Mouse (Mus musculus) limb, embryonic 12.5 days (tissue): ENCODE data around the gene Sohlh2. TPM values are rescaled to one million over a fixed set of nuclear protein-coding genes. Genes with fewer than 3 reads are reported as not detected.
A peak's percentile ranks its signal among the peaks of the same experiment; 100 is the strongest.

Experiments used
- ATAC-seq: fragments of 200-750 bp; cut with Nextera tagmentation; 2 replicates; pipeline ENCODE4 v1.8.0; 2017; ENCODE audit warnings: low read depth, moderate TSS enrichment; ENCODE audit not compliant: insufficient number of reproducible peaks, insufficient read depth, low FRiP score, low TSS enrichment
- H3K27ac ChIP-seq: fragments of 300-500 bp; sonication (generic); 2 replicates; pipeline ENCODE4 v1.5.1; 2016; ENCODE audit warnings: mild to moderate bottlenecking, moderate library complexity
- H3K27me3 ChIP-seq: fragments of 300-500 bp; sonication (generic); 2 replicates; pipeline ENCODE4 v1.6.1; 2016; ENCODE audit warnings: mild to moderate bottlenecking, moderate library complexity
- H3K36me3 ChIP-seq: fragments of 300-500 bp; sonication (generic); 2 replicates; pipeline ENCODE4 v1.6.1; 2016; ENCODE audit warnings: mild to moderate bottlenecking, moderate library complexity
- H3K4me1 ChIP-seq: fragments of 300-500 bp; sonication (generic); replicated peaks from 2 replicates; pipeline ENCODE4 v1.6.1; 2016
- H3K4me2 ChIP-seq: fragments of 300-500 bp; sonication (generic); 2 replicates; pipeline ENCODE4 v1.6.1; 2016; ENCODE audit warnings: mild to moderate bottlenecking, moderate library complexity
- H3K4me3 ChIP-seq: fragments of 300-500 bp; sonication (generic); replicated peaks from 2 replicates; pipeline ENCODE4 v1.5.1; 2016; ENCODE audit warnings: mild to moderate bottlenecking
- H3K9ac ChIP-seq: fragments of 300-500 bp; sonication (generic); replicated peaks from 2 replicates; pipeline ENCODE4 v1.6.1; 2016; ENCODE audit warnings: mild to moderate bottlenecking, moderate library complexity
- H3K9me3 ChIP-seq: fragments of 300-500 bp; sonication (generic); 2 replicates; pipeline ENCODE4 v1.6.1; 2016; ENCODE audit warnings: mild to moderate bottlenecking, moderate library complexity
- WGBS: fragments of 180-500 bp; shearing (Covaris S2); methylation state at CpG from one replicate; pipeline ENCODE4 v1.1.7; 2016; 5-methylcytosine and 5-hydroxymethylcytosine counted together
- polyA plus RNA-seq: library from polyadenylated mRNA; unstranded; fragments of >200 nt; fragmentation: Nextera tagmentation; extraction: Ambion mirVana; gene quantifications from 2 replicates; pipeline ENCODE4 v1.2.1, GENCODE M21; 2016

Sohlh2 gene
- polyA plus RNA-seq, result not detected in 2 replicates

GRCm38 (mm10) chr3:55181766-55182165 lies at the start of gene Sohlh2:
Gene Sohlh2 (plus strand): TSS chr3:55182028.
- Histone ChIP-seq H3K9me3 (peaks cover 8% of the 10 kb centered on the region; the same call in 1 of the 2 replicates), H3K36me3 (no peaks in the 10 kb centered on the region), H3K4me3 (no peak within 1 kb of the TSS), H3K4me1 (no peaks in the 10 kb centered on the region; the same call in 1 of the 2 replicates), H3K27ac (no peak within 1 kb of the TSS), H3K27me3 (peaks cover 3% of the 10 kb centered on the region; the same call in 1 of the 2 replicates), H3K4me2 (no peak within 1 kb of the TSS), H3K9ac (no peak within 1 kb of the TSS)
- WGBS, result 92% methylated on average over 22 of the region's 22 CpGs
- no peak for ATAC-seq

DNA sequence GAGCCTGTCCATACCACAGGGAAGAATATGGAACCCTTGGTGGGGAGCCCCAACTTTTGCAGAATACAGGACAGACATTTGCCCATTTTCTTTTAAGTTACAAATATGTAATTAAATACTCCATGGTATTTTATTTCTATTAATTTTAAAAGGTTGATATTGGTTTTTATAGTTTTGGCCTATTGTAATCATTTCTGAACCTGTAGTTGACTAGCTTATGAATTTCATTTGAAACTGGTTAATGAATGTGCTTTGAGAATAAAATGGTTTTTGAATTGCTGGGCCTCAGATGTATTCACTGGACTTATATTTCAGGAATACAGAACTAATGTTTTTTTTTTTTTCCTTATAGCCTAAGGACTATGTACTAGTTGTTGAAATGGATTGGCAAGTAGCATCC lies 44.8 kb upstream of the Sohlh2 start, which contains the start of gene Ccdc169:
TSS of gene Ccdc169 (plus strand) at position 301 of the 400 bp plus-strand sequence.
- H3K4me2 ChIP-seq, result no peak within 1 kb of the TSS
- no peaks in the 10 kb centered on the region for H3K4me1 ChIP-seq
- peaks cover 69% of the 10 kb centered on the region for H3K36me3 ChIP-seq
- H3K9ac ChIP-seq, result no peak within 1 kb of the TSS
- no peaks in the 10 kb centered on the region for H3K27me3 ChIP-seq
- no peaks in the 10 kb centered on the region for H3K9me3 ChIP-seq
- H3K4me3 ChIP-seq, result no peak within 1 kb of the TSS
- no peak within 1 kb of the TSS for H3K27ac ChIP-seq
- ATAC-seq, result no peak

DNA sequence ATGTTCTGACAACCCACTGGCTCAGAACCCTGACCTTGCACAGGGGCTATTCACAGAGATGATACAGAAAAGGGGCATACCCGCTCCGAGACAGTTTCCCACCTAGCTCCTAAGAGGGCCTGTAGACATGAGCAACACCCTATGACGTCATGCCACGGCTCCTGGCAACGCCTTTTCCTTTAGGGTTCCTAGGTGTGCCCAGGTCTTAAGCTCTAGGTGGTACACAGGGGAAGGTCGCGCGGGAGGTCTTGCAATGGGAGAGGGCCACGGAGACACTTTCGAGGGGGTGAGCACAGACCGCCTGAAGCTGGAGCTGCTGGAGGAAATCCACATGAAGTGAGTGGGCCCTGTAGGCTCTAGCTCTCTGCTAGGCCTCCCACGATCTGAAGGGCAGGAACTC lies 42.0 kb upstream of the Sohlh2 start:
- ATAC-seq, result no peak
- no peaks in the 10 kb centered on the region for H3K27me3 ChIP-seq
- 92% methylated on average over 12 of the region's 12 CpGs for WGBS
- no peaks in the 10 kb centered on the region for H3K9me3 ChIP-seq
- no peak overlapping the region for H3K4me2 ChIP-seq
- no peaks in the 10 kb centered on the region for H3K4me1 ChIP-seq
- no peak overlapping the region for H3K27ac ChIP-seq
- H3K9ac ChIP-seq, result no peak overlapping the region
- no peak overlapping the region for H3K4me3 ChIP-seq
- peaks cover 43% of the 10 kb centered on the region for H3K36me3 ChIP-seq

DNA sequence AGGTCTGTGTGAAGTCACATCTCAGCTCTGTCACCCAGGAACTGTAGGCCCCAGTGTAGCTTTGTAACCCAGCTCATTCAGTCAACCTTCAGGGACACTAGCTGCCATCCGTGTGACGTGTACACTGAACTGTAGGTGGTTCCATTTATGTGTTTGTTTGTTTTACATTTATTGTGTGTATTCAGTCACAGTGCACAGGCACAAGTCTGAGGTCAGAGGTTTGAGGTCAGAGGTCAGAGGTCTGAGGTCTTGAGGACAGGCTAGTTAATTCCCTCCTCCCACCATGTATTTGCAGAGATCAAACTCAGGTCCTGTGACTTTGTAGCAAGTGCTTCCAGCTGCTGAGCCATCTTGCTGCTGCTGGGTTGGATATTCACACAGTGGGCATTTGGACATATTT lies 40.4 kb upstream of the Sohlh2 start:
- Histone ChIP-seq H3K4me2 (no peak overlapping the region), H3K4me1 (no peaks in the 10 kb centered on the region), H3K9me3 (no peaks in the 10 kb centered on the region), H3K9ac (no peak overlapping the region), H3K27ac (no peak overlapping the region), H3K36me3 (peaks cover 27% of the 10 kb centered on the region), H3K27me3 (no peaks in the 10 kb centered on the region), H3K4me3 (no peak overlapping the region)
- no peak for ATAC-seq
- 74% methylated on average over 2 of the region's 2 CpGs for WGBS

- Histone ChIP-seq H3K27ac (no peak overlapping the region), H3K27me3 (no peaks in the 10 kb centered on the region), H3K36me3 (no peaks in the 10 kb centered on the region; the same call in 1 of the 2 replicates), H3K9ac (no peak overlapping the region), H3K4me1 (peaks cover 5% of the 10 kb centered on the region), H3K9me3 (no peaks in the 10 kb centered on the region), H3K4me2 (no peak overlapping the region), H3K4me3 (no peak overlapping the region)
- no peak for ATAC-seq
- 86% methylated on average over 4 of the region's 4 CpGs for WGBS
Measured at GRCm38 (mm10) chr3:55144916-55145315, 36.9 kb upstream of the Sohlh2 start.

DNA sequence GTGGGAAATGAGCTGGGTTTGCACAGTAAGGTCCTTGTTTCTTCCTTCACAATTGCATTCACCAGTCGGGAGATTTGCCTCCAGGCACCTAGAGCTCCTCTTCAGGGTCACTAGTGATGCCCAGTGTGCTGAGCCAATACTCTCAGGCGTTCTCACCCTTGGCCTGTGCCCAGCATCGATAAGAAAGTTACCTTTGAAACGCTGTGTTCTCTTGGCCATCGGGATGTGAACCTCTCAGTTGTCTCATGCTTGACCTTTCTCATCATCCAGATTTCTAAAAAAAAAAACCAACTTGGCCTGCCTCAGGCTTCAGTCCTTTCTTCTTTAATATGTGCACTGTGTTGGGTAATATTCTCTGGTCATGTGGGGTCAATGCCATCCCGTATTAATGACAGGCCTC lies 35.4 kb upstream of the Sohlh2 start:
- Histone ChIP-seq H3K36me3 (no peaks in the 10 kb centered on the region), H3K9me3 (no peaks in the 10 kb centered on the region), H3K4me2 (no peak overlapping the region), H3K4me3 (no peak overlapping the region), H3K27ac (no peak overlapping the region), H3K27me3 (no peaks in the 10 kb centered on the region), H3K4me1 (peaks cover 5% of the 10 kb centered on the region), H3K9ac (no peak overlapping the region)
- 82% methylated on average over 6 of the region's 6 CpGs for WGBS
- no peak for ATAC-seq

DNA sequence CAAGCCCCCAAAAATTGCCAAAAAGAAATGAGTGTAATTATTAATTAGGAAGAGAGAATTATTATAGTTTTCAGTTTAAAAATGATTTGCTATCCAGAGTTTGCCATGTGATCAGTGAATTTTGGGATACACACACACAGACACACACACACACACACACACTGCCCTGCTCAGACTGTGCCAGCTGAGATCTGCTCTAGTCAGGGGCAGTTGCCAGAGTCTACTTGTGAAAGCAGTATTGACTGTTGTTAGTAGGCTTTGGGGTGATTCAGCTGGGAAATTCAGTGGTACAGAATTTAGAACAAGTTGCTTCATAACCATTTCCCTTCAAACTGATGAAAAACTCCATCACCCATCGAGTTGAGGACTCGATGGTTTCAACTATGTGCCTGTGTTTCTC lies 34.7 kb upstream of the Sohlh2 start:
- no peaks in the 10 kb centered on the region for H3K27me3 ChIP-seq
- H3K36me3 ChIP-seq, result no peaks in the 10 kb centered on the region
- H3K4me3 ChIP-seq, result no peak overlapping the region
- no peak overlapping the region for H3K4me2 ChIP-seq
- no peaks in the 10 kb centered on the region for H3K9me3 ChIP-seq
- no peak overlapping the region for H3K27ac ChIP-seq
- 88% methylated on average over 2 of the region's 2 CpGs for WGBS
- no peak for ATAC-seq
- H3K4me1 ChIP-seq, result peaks cover 6% of the 10 kb centered on the region
- H3K9ac ChIP-seq, result no peak overlapping the region

DNA sequence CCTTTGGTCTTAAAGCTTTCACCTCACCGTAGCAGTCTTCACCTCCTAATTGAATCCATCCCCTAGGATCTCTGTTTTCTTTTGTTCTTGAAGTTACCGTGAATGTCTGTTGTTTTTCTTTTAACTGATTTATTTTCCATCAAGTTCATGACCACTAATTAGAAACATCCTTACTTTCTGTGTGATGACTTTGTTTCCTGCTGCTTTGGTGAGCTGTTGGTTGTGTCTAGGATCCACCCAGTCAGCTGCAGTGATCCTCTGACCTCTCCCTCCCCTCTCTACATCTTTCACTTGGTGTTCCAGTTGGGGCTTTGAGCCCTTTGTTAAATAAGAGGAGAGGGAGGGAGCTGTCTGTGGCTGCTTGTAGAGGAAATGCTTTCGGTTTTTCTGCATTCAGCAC lies 33.7 kb upstream of the Sohlh2 start:
- H3K4me3 ChIP-seq, result no peak overlapping the region
- H3K9ac ChIP-seq, result no peak overlapping the region
- 8% methylated on average over 3 of the region's 3 CpGs for WGBS
- H3K27me3 ChIP-seq, result no peaks in the 10 kb centered on the region
- no peak overlapping the region for H3K4me2 ChIP-seq
- H3K36me3 ChIP-seq, result no peaks in the 10 kb centered on the region
- peaks cover 11% of the 10 kb centered on the region for H3K4me1 ChIP-seq
- no peaks in the 10 kb centered on the region for H3K9me3 ChIP-seq
- no peak for ATAC-seq
- H3K27ac ChIP-seq, result peak overlapping the region; percentile 60

DNA sequence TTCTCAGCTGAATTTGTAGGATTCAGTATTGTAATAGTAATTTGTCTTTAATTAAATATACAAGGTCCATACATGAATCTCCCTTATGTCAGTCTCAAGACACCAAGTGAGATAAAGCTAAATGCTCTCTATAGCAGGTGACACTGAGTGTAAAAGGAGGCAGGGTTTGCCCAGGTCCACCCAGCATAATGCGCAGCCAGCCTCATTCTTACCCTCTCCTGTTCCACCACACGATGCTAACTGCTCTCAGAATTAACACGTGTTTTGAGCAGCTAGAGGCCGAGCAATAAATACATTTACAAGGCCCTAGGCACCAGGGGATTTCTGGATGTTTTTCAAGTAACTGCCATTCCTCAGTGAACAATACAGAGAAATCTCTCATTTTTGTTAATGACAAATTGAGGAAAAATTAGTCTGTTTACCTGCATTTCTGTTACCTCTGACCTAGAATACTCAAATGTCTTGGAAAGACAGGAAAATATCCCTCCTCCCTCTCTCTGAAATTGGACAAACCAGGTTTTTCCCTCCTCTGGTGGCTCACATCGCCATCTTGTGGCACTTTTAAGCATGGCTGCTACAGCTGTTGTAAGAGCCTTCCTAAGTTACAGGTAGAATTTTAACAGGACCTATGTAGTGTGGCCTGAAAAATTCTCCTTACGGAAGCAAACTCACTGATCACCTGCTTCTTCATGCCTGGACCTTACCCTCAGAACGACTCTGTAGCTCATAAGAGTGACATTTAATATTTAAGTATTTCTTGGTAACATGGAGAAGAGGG lies 30.0 kb upstream of the Sohlh2 start:
- peak; percentile 76; the same call in 1 of the 2 replicates for ATAC-seq
- no peak overlapping the region for H3K4me3 ChIP-seq
- peaks cover 11% of the 10 kb centered on the region for H3K4me1 ChIP-seq
- H3K27me3 ChIP-seq, result peaks cover 4% of the 10 kb centered on the region; the same call in 1 of the 2 replicates
- 28% methylated on average over 7 of the region's 7 CpGs for WGBS
- H3K27ac ChIP-seq, result no peak overlapping the region
- H3K36me3 ChIP-seq, result no peaks in the 10 kb centered on the region
- H3K9ac ChIP-seq, result no peak overlapping the region
- no peaks in the 10 kb centered on the region for H3K9me3 ChIP-seq
- H3K4me2 ChIP-seq, result no peak overlapping the region

- ATAC-seq, result no peak
- peaks cover 4% of the 10 kb centered on the region; the same call in 1 of the 2 replicates for H3K27me3 ChIP-seq
- no peak overlapping the region for H3K27ac ChIP-seq
- H3K36me3 ChIP-seq, result no peaks in the 10 kb centered on the region
- no peak overlapping the region for H3K4me3 ChIP-seq
- no peak overlapping the region for H3K4me2 ChIP-seq
- peaks cover 11% of the 10 kb centered on the region for H3K4me1 ChIP-seq
- H3K9ac ChIP-seq, result no peak overlapping the region
- H3K9me3 ChIP-seq, result no peaks in the 10 kb centered on the region
- WGBS, result 58% methylated on average over 6 of the region's 6 CpGs
Measured at GRCm38 (mm10) chr3:55152673-55153334, 29.0 kb upstream of the Sohlh2 start.

DNA sequence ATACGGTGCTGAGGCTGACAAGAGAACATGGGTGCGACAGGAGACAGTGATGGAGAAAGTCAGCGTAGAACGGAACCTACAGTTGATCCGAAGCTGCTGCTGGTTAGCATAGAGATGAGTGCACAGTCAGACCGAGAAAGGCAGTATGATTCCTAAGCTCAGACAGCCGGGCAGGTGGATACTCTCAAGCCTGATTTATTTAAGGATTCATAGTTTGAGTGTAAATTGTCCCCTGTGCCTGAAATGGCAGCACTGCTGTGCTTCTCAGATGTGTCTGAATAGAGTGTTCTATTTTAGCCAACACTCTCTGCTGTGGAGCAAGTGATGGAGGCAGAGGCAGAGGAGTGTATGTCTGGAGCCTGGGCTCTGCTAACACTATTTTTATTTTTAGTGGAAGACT lies 27.7 kb upstream of the Sohlh2 start:
- no peaks in the 10 kb centered on the region for H3K9me3 ChIP-seq
- no peak overlapping the region for H3K4me3 ChIP-seq
- H3K27ac ChIP-seq, result no peak overlapping the region
- H3K9ac ChIP-seq, result no peak overlapping the region
- H3K27me3 ChIP-seq, result peaks cover 4% of the 10 kb centered on the region; the same call in 1 of the 2 replicates
- H3K4me2 ChIP-seq, result no peak overlapping the region
- WGBS, result 87% methylated on average over 7 of the region's 7 CpGs
- peaks cover 6% of the 10 kb centered on the region for H3K4me1 ChIP-seq
- H3K36me3 ChIP-seq, result no peaks in the 10 kb centered on the region
- no peak for ATAC-seq
